Mouse (Mus musculus) megakaryocyte-erythroid progenitor cell, adult 5-6 weeks (primary cell): Measurements from ENCODE around the gene Fam71d. TPM values are rescaled to one million over a fixed set of nuclear protein-coding genes. Genes with fewer than 3 reads are reported as not detected.
A peak's percentile ranks its signal among the peaks of the same experiment; 100 is the strongest.

Experiments used
- ATAC-seq: replicated peaks from 2 replicates; pipeline ENCODE4 v1.8.0; 2016; ENCODE audit warnings: mild to moderate bottlenecking, inconsistent platforms; ENCODE audit not compliant: severe bottlenecking, poor library complexity, low FRiP score, low TSS enrichment
- total RNA-seq, 2 experiments: library from RNA; stranded (forward) in 1 of 2; stranded (reverse) in 1 of 2; fragments of 200-1000, 215-1000 nt in 1 of 2; fragments of >200 nt in 1 of 2; fragmentation: Nextera tagmentation in 1 of 2; gene quantifications; 2 replicates each; pipeline ENCODE4 v1.2.3; 2014 to 2017

Gene Fam71d
- total RNA-seq, 2 experiments from 2014 or later, result not detected

DNA sequence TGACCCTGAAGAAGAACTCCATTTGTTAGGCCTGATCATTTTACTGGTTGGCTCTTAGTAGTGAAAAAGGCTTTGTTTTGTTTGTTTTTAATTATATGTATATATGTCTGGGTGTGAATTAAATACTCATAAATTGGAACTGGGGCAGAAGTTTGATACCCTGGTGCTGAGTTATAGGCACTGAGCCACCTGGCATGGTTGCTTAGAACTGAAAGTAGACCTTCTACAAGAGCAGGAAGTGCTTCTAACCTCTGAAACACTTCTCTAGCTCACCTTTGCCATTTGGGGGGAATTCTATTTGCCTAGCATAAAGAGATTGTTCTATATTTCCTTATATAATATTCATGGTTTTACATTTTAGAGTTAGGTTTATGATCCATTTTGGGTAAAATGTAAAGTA, 70.6 kb downstream of the Fam71d start:
- no peak for ATAC-seq

- no peak for ATAC-seq
Measured at GRCm38 (mm10) chr12:78769031-78769713, 77.8 kb downstream of the Fam71d start.

GRCm38 (mm10) chr12:78773211-78773610, 81.9 kb downstream of the Fam71d start:
- peak; percentile 44; the same call in 1 of the 2 replicates for ATAC-seq

GRCm38 (mm10) chr12:78777916-78778315, 86.6 kb downstream of the Fam71d start:
- no peak for ATAC-seq

DNA sequence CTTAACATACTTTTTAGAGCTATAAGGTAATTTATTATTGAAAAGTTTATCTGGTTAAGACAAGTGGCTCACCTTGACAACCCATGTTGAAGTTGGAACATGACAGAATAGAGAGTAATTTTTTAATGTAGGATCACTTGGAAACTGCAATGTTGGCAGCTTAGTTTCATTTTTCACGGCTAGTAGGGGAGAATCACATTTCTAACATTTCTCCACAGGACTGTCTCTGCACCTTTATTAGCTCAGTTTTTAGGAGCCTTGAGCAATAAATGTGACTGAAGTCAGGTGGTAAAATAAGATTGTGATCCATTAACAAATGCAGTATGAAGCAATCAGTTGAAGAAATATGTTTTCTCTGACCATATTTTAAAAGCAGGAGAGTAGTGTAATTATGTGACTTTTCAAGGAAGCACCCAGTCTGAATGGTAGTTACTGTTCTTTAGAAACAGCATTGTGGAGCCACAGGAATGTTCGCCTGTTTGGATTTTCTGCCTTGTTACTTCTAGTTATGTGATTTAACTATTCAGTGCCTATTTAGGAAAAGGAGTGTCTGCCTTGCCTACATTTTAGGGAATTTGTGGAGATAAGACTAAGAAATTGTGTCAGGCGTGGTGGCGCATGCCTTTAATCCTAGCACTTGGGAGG, 87.2 kb downstream of the Fam71d start:
- no peak for ATAC-seq

Other genes with a start within 250 kb of the Fam71d start
- gene Mpp5, start 57.4 kb downstream of the Fam71d start, total RNA-seq (2014; fragmentation: Nextera tagmentation), result 11.8 and 15.5 TPM in 2 replicates
- gene Mpp5, start 57.4 kb downstream of the Fam71d start, total RNA-seq (2017), result 19.1 and 37.4 TPM in 2 replicates
- gene Atp6v1d, start 170.1 kb downstream of the Fam71d start, total RNA-seq (2014; fragmentation: Nextera tagmentation), result 53.3 and 74.5 TPM in 2 replicates
- 15.3 and 27.9 TPM in 2 replicates for gene Atp6v1d, start 170.1 kb downstream of the Fam71d start, total RNA-seq (2017)
- gene Eif2s1, start 170.3 kb downstream of the Fam71d start, total RNA-seq (2014; fragmentation: Nextera tagmentation), result 88.2 and 99.2 TPM in 2 replicates
- 137 and 156 TPM in 2 replicates for gene Eif2s1, start 170.3 kb downstream of the Fam71d start, total RNA-seq (2017)
- 2.2 TPM in 1 of 2 replicates, not detected in the other for gene Plek2, start 215.4 kb downstream of the Fam71d start, total RNA-seq (2014; fragmentation: Nextera tagmentation)
- gene Plek2, start 215.4 kb downstream of the Fam71d start, total RNA-seq (2017), result 0.66 TPM in 1 of 2 replicates, not detected in the other